Comparison of ENCODE assay signal across 8 mouse cellular contexts in genomic region chr6:128808532-128808931, GRCm38 (mm10). TPM values are rescaled to one million over a fixed set of nuclear protein-coding genes. Genes with fewer than 3 reads are reported as not detected.
DNase-seq lines count a peak whose midpoint lies in the region; ATAC-seq and TF ChIP-seq lines count a peak whose summit lies in the region.

No protein-coding gene starts in this region.

- 0 out of 2 replicates have a peak, but pooled peaks have one; percentile 10 for TF ChIP-seq CTCF in bone marrow macrophage, adult 2 months (IDR thresholded peaks at IDR 0.05; ENCODE audit: low read depth, low read length)

- no peak for TF ChIP-seq POLR2A in bone marrow macrophage, adult 2 months (IDR thresholded peaks at IDR 0.05; ENCODE audit: borderline replicate concordance, low read depth, low read length)

- WGBS in hindbrain, embryonic 14.5 days, result 89% methylated on average over 5 of the region's 5 CpGs
- 91% methylated on average over 5 of the region's 5 CpGs for WGBS in hindbrain, embryonic 13.5 days

- no peaks in the 10 kb centered on the region for H3K4me1 ChIP-seq in hindbrain, embryonic 14.5 days (replicated peaks; ENCODE audit: control insufficient read depth, insufficient read depth, low read length)
- H3K4me1 ChIP-seq in hindbrain, embryonic 13.5 days (replicated peaks), result no peaks in the 10 kb centered on the region
- H3K4me1 ChIP-seq in bone marrow macrophage, adult 2 months (ENCODE audit: control insufficient read depth, insufficient read depth, low read length), result no peaks in the 10 kb centered on the region

- H3K27ac ChIP-seq in hindbrain, embryonic 14.5 days, result no peak overlapping the region
- no peak overlapping the region for H3K27ac ChIP-seq in hindbrain, embryonic 13.5 days
- H3K27ac ChIP-seq in bone marrow macrophage, adult 2 months (ENCODE audit: insufficient read depth, low read depth, low read length), result no peak overlapping the region

- no peaks in the 10 kb centered on the region for H3K9me3 ChIP-seq in hindbrain, embryonic 14.5 days (ENCODE audit: control insufficient read depth, low read length)
- H3K9me3 ChIP-seq in hindbrain, embryonic 13.5 days, result no peaks in the 10 kb centered on the region

- no peaks in the 10 kb centered on the region for H3K36me3 ChIP-seq in hindbrain, embryonic 14.5 days (replicated peaks; ENCODE audit: control insufficient read depth, insufficient read depth)
- H3K36me3 ChIP-seq in hindbrain, embryonic 13.5 days, result no peaks in the 10 kb centered on the region

- H3K9ac ChIP-seq in hindbrain, embryonic 14.5 days, result no peak overlapping the region
- H3K9ac ChIP-seq in hindbrain, embryonic 13.5 days, result no peak overlapping the region

- no peak for ATAC-seq in hindbrain, embryonic 14.5 days (ENCODE audit: low FRiP score)
- ATAC-seq in hindbrain, embryonic 13.5 days (ENCODE audit: low FRiP score), result no peak
- ATAC-seq in erythroblast, adult 5-6 weeks (replicated peaks; ENCODE audit: low FRiP score, poor library complexity, severe bottlenecking), result no peak

- no peaks in the 10 kb centered on the region for H3K27me3 ChIP-seq in hindbrain, embryonic 14.5 days (ENCODE audit: control insufficient read depth, insufficient read depth, low read length)
- H3K27me3 ChIP-seq in hindbrain, embryonic 13.5 days, result no peaks in the 10 kb centered on the region

- H3K4me3 ChIP-seq in hindbrain, embryonic 14.5 days (replicated peaks; ENCODE audit: low read length), result no peak overlapping the region
- H3K4me3 ChIP-seq in hindbrain, embryonic 13.5 days, result no peak overlapping the region
- H3K4me3 ChIP-seq in bone marrow macrophage, adult 2 months (ENCODE audit: insufficient read depth, low read length), result no peak overlapping the region

- H3K4me2 ChIP-seq in hindbrain, embryonic 14.5 days (replicated peaks), result no peak overlapping the region
- H3K4me2 ChIP-seq in hindbrain, embryonic 13.5 days, result no peak overlapping the region

- DNase-seq in hindbrain, embryonic 14.5 days (ENCODE audit: low spot score), result peak; percentile 36
- DNase-seq in CD4-positive helper T cell, adult 2 months (ENCODE audit: low read depth, low spot score), result peak; percentile 77
- peak; percentile 61 for DNase-seq in lung, postnatal 10 days
- DNase-seq in adipocyte (ENCODE audit: low spot score), result no peak
- DNase-seq in layer of hippocampus, adult 9-11 months, result no peak

RNA-seq across cellular contexts. Expression of gene Gm44511, which starts 17.6 kb away (rescaled TPM):
- polyA plus RNA-seq in hindbrain, embryonic 14.5 days (2014; fragmentation: Nextera tagmentation; extraction: Ambion mirVana), result not detected in 2 replicates
- polyA plus RNA-seq in hindbrain, embryonic 13.5 days (2015; fragmentation: Nextera tagmentation; extraction: Ambion mirVana), result not detected in 2 replicates
- polyA plus RNA-seq in bone marrow macrophage, adult 2 months (2012; ENCODE audit: insufficient read depth, insufficient read length, missing spikeins), result not detected in 2 replicates
- 1.7 and 3.8 TPM in 2 replicates for total RNA-seq in erythroblast, adult 5-6 weeks (2015; ENCODE audit: low replicate concordance)
- not detected in 2 replicates for total RNA-seq in erythroblast, adult 5-6 weeks (2017; ENCODE audit: low replicate concordance)

RNA-seq across cellular contexts. Expression of gene Klrb1b, which starts 17.6 kb away (rescaled TPM):
- polyA plus RNA-seq in hindbrain, embryonic 14.5 days (2014; fragmentation: Nextera tagmentation; extraction: Ambion mirVana), result not detected in 2 replicates
- 0.08 TPM in 1 of 2 replicates, not detected in the other for polyA plus RNA-seq in hindbrain, embryonic 13.5 days (2015; fragmentation: Nextera tagmentation; extraction: Ambion mirVana)
- not detected in 2 replicates for polyA plus RNA-seq in bone marrow macrophage, adult 2 months (2012; ENCODE audit: insufficient read depth, insufficient read length, missing spikeins)
- total RNA-seq in erythroblast, adult 5-6 weeks (2015; ENCODE audit: low replicate concordance), result 2.1 TPM in 1 of 2 replicates, not detected in the other
- total RNA-seq in erythroblast, adult 5-6 weeks (2017; ENCODE audit: low replicate concordance), result 0.94 TPM in 1 of 2 replicates, not detected in the other

RNA-seq across cellular contexts. Expression of gene Klrb1c, which starts 19.5 kb away (rescaled TPM):
- polyA plus RNA-seq in hindbrain, embryonic 14.5 days (2014; fragmentation: Nextera tagmentation; extraction: Ambion mirVana), result 0.23 TPM in 1 of 2 replicates, not detected in the other
- polyA plus RNA-seq in hindbrain, embryonic 13.5 days (2015; fragmentation: Nextera tagmentation; extraction: Ambion mirVana), result not detected in 2 replicates
- polyA plus RNA-seq in bone marrow macrophage, adult 2 months (2012; ENCODE audit: insufficient read depth, insufficient read length, missing spikeins), result not detected in 2 replicates
- total RNA-seq in erythroblast, adult 5-6 weeks (2015; ENCODE audit: low replicate concordance), result not detected in 2 replicates
- 0.68 and 1.8 TPM in 2 replicates for total RNA-seq in erythroblast, adult 5-6 weeks (2017; ENCODE audit: low replicate concordance)

Comparison
In these comparisons a context has a peak if more than half of its experiments do, and no peak if none do; other contexts are left out.
1. DNase-seq: peak in hindbrain, embryonic 14.5 days (single experiment), CD4-positive helper T cell, adult 2 months (single experiment) and lung, postnatal 10 days (single experiment); none in adipocyte (single experiment) and layer of hippocampus, adult 9-11 months (single experiment).